1 mouse cellular context compared by ENCODE assay signal in genomic region chr3:88424605-88425329, GRCm38 (mm10).
TF ChIP-seq lines count a peak whose summit lies in the region.

TSS of gene Slc25a44 (minus strand) at chr3:88425139.

TF ChIP-seq in CH12.LX, 34 proteins besides CTCF, POLR2A, EP300 and RAD21 (continued from another document):
- no peak for TF ChIP-seq JUN (IDR thresholded peaks at IDR 0.05; ENCODE audit: insufficient read depth, low read depth, low read length)
- TF ChIP-seq CHD1 (IDR thresholded peaks at IDR 0.05; ENCODE audit: low read depth, low read length) = no peak
- peak; percentile 92 for TF ChIP-seq HCFC1 (IDR thresholded peaks at IDR 0.05; ENCODE audit: low read depth, low read length)
- TF ChIP-seq ZC3H11A (IDR thresholded peaks at IDR 0.05; ENCODE audit: low read depth, low read length) = no peak
- no peak; the same call in 1 of the 2 replicates for TF ChIP-seq IRF4 (IDR thresholded peaks at IDR 0.05; ENCODE audit: low read depth, low read length)
- no peak for TF ChIP-seq JUND (conservative IDR thresholded peaks at IDR 0.05; ENCODE audit: low read depth, low read length)
- TF ChIP-seq USF2 (conservative IDR thresholded peaks at IDR 0.05; ENCODE audit: low read depth, low read length) = peak; percentile 65
- TF ChIP-seq RCOR1 (conservative IDR thresholded peaks at IDR 0.05; ENCODE audit: low read depth, low read length) = no peak
- no peak for TF ChIP-seq ETS1 (conservative IDR thresholded peaks at IDR 0.05; ENCODE audit: low read depth, low read length)
- TF ChIP-seq BHLHE40 (IDR thresholded peaks at IDR 0.05; ENCODE audit: low read depth, low read length) = 0 out of 2 replicates have a peak, but pooled peaks have one; percentile 19
- TF ChIP-seq CHD2 (IDR thresholded peaks at IDR 0.05; ENCODE audit: low read length) = peak; percentile 47; the same call in 1 of the 2 replicates
- TF ChIP-seq MAFK (IDR thresholded peaks at IDR 0.05; ENCODE audit: insufficient replicate concordance, low read length) = no peak
